Mouse (Mus musculus) embryonic facial prominence, embryonic 11.5 days (tissue): ENCODE results near the gene Wdsub1. TPM values are rescaled to one million over a fixed set of nuclear protein-coding genes. Genes with fewer than 3 reads are reported as not detected.

Experiments
- ATAC-seq: fragments of 200-750 bp; cut with Nextera tagmentation; replicated peaks from 2 replicates; pipeline ENCODE4 v1.8.0; 2017; ENCODE audit warnings: low read depth; ENCODE audit not compliant: insufficient number of reproducible peaks, low FRiP score, low TSS enrichment
- DNase-seq: peaks from one replicate; pipeline ENCODE4 v3.0.0-alpha.2; 2015; ENCODE audit warnings: low spot score
- H3K27ac ChIP-seq: fragments of 300-500 bp; sonication (generic); replicated peaks from 2 replicates; pipeline ENCODE4 v1.5.1; 2014; ENCODE audit warnings: mild to moderate bottlenecking, low read depth, low read length, control low read depth
- H3K27me3 ChIP-seq: fragments of 300-500 bp; sonication (generic); 2 replicates; pipeline ENCODE4 v1.6.1; 2014; ENCODE audit warnings: mild to moderate bottlenecking, low read length, moderate library complexity, mixed read lengths; ENCODE audit not compliant: control insufficient read depth, insufficient read depth
- H3K36me3 ChIP-seq: fragments of 300-500 bp; sonication (generic); replicated peaks from 2 replicates; pipeline ENCODE4 v1.6.1; 2014; ENCODE audit warnings: low read depth, mild to moderate bottlenecking, low read length, moderate library complexity, mixed read lengths; ENCODE audit not compliant: control insufficient read depth, insufficient read depth
- H3K4me1 ChIP-seq: fragments of 300-500 bp; sonication (generic); 2 replicates; pipeline ENCODE4 v1.6.1; 2014; ENCODE audit warnings: low read length, mixed read lengths; ENCODE audit not compliant: control insufficient read depth, insufficient read depth
- H3K4me2 ChIP-seq: fragments of 300-500 bp; sonication (generic); 2 replicates; pipeline ENCODE4 v1.6.1; 2014; ENCODE audit warnings: low read depth, mild to moderate bottlenecking, control low read depth, low read length, moderate library complexity
- H3K4me3 ChIP-seq: fragments of 300-500 bp; sonication (generic); 2 replicates; pipeline ENCODE4 v1.5.1; 2014; ENCODE audit warnings: low read depth, low read length, control low read depth
- H3K9ac ChIP-seq: fragments of 300-500 bp; sonication (generic); replicated peaks from 2 replicates; pipeline ENCODE4 v1.6.1; 2014; ENCODE audit warnings: mild to moderate bottlenecking, control low read depth, low read length
- H3K9me3 ChIP-seq: fragments of 300-500 bp; sonication (generic); replicated peaks from 2 replicates; pipeline ENCODE4 v1.6.1; 2016; ENCODE audit warnings: mild to moderate bottlenecking, low read length, inconsistent platforms, mixed read lengths; ENCODE audit not compliant: control insufficient read depth
- WGBS: fragments of 180-500 bp; shearing (Covaris S2); extraction: QIAGEN DNeasy Blood & Tissue Kit; methylation state at CpG from one replicate; pipeline ENCODE4 v1.1.7; 2014; 5-methylcytosine and 5-hydroxymethylcytosine counted together
- polyA plus RNA-seq: library from polyadenylated mRNA; unstranded; fragments of >200 nt; fragmentation: Nextera tagmentation; extraction: Ambion mirVana; gene quantifications from 2 replicates; pipeline ENCODE4 v1.2.1, GENCODE M21; 2014

The Wdsub1 gene
- 20.9 and 30.1 TPM in 2 replicates for polyA plus RNA-seq

- no peaks in the 10 kb centered on the region for H3K27me3 ChIP-seq
- ATAC-seq = peak; percentile 94
- no peaks in the 10 kb centered on the region for H3K4me1 ChIP-seq
- H3K36me3 ChIP-seq = no peaks in the 10 kb centered on the region
- peak; percentile 94 for DNase-seq
- H3K9me3 ChIP-seq = no peaks in the 10 kb centered on the region
- peak within 1 kb of the TSS; percentile 81 for H3K4me3 ChIP-seq
- H3K4me2 ChIP-seq = peak within 1 kb of the TSS; percentile 50
- no peak within 1 kb of the TSS for H3K27ac ChIP-seq
- WGBS = 5% methylated on average over 56 of the region's 57 CpGs
- peak within 1 kb of the TSS; percentile 72 for H3K9ac ChIP-seq
Measured at GRCm38 (mm10) chr2:59881831-59882741, at the start of gene Wdsub1. TSS of gene Wdsub1 (minus strand) at chr2:59882591.

- H3K4me2 ChIP-seq = no peak overlapping the region
- no peak overlapping the region for H3K4me3 ChIP-seq
- ATAC-seq (no peak), DNase-seq (no peak)
- no peak overlapping the region for H3K27ac ChIP-seq
- 84% methylated on average over 11 of the region's 11 CpGs for WGBS
- no peak overlapping the region for H3K9ac ChIP-seq
- H3K36me3 ChIP-seq = peaks cover 10% of the 10 kb centered on the region
- H3K4me1 ChIP-seq = no peaks in the 10 kb centered on the region
- no peaks in the 10 kb centered on the region for H3K27me3 ChIP-seq
- no peaks in the 10 kb centered on the region for H3K9me3 ChIP-seq
Measured at GRCm38 (mm10) chr2:59913610-59914009, 31.2 kb upstream of the Wdsub1 start.

GRCm38 (mm10) chr2:59908048-59908447 lies 25.7 kb upstream of the Wdsub1 start:
- Histone ChIP-seq H3K4me1 (no peaks in the 10 kb centered on the region), H3K27ac (no peak overlapping the region), H3K4me3 (no peak overlapping the region), H3K36me3 (peaks cover 5% of the 10 kb centered on the region), H3K9me3 (no peaks in the 10 kb centered on the region), H3K9ac (no peak overlapping the region), H3K4me2 (no peak overlapping the region), H3K27me3 (no peaks in the 10 kb centered on the region)
- no peak for ATAC-seq
- WGBS = 94% methylated on average over 9 of the region's 9 CpGs
- no peak for DNase-seq

GRCm38 (mm10) chr2:59904007-59904406 lies 21.6 kb upstream of the Wdsub1 start:
- Histone ChIP-seq H3K4me3 (no peak overlapping the region), H3K36me3 (peaks cover 2% of the 10 kb centered on the region), H3K4me2 (no peak overlapping the region), H3K9me3 (no peaks in the 10 kb centered on the region), H3K9ac (no peak overlapping the region), H3K27ac (no peak overlapping the region), H3K27me3 (no peaks in the 10 kb centered on the region), H3K4me1 (no peaks in the 10 kb centered on the region)
- DNase-seq = no peak
- no peak for ATAC-seq
- WGBS = 84% methylated on average over 7 of the region's 7 CpGs

- H3K4me3 ChIP-seq = no peak overlapping the region
- no peaks in the 10 kb centered on the region for H3K27me3 ChIP-seq
- no peak overlapping the region for H3K4me2 ChIP-seq
- ATAC-seq = no peak
- WGBS = 83% methylated on average over 4 of the region's 4 CpGs
- no peak overlapping the region for H3K27ac ChIP-seq
- no peaks in the 10 kb centered on the region for H3K9me3 ChIP-seq
- no peak for DNase-seq
- H3K9ac ChIP-seq = no peak overlapping the region
- no peaks in the 10 kb centered on the region for H3K4me1 ChIP-seq
- no peaks in the 10 kb centered on the region; the same call in none of the 2 replicates for H3K36me3 ChIP-seq
Measured at GRCm38 (mm10) chr2:59898666-59899065, 16.3 kb upstream of the Wdsub1 start.

GRCm38 (mm10) chr2:59898105-59898504 lies 15.7 kb upstream of the Wdsub1 start:
- Histone ChIP-seq H3K4me3 (no peak overlapping the region), H3K36me3 (no peaks in the 10 kb centered on the region; the same call in none of the 2 replicates), H3K4me1 (no peaks in the 10 kb centered on the region), H3K9ac (no peak overlapping the region), H3K4me2 (no peak overlapping the region), H3K27me3 (no peaks in the 10 kb centered on the region), H3K9me3 (no peaks in the 10 kb centered on the region), H3K27ac (no peak overlapping the region)
- ATAC-seq (no peak), DNase-seq (no peak)
- WGBS = 93% methylated on average over 5 of the region's 7 CpGs

- WGBS = 70% methylated on average over 8 of the region's 8 CpGs
- Histone ChIP-seq H3K36me3 (no peaks in the 10 kb centered on the region; the same call in none of the 2 replicates), H3K4me1 (no peaks in the 10 kb centered on the region), H3K4me2 (no peak overlapping the region), H3K27ac (no peak overlapping the region), H3K9me3 (no peaks in the 10 kb centered on the region), H3K9ac (no peak overlapping the region), H3K27me3 (no peaks in the 10 kb centered on the region), H3K4me3 (no peak overlapping the region)
- no peak; the same call in 1 of the 2 replicates for ATAC-seq
- DNase-seq = peak; percentile 23
Measured at GRCm38 (mm10) chr2:59896837-59897236, 14.4 kb upstream of the Wdsub1 start.

GRCm38 (mm10) chr2:59896400-59896799 lies 14.0 kb upstream of the Wdsub1 start:
- no peak for DNase-seq
- Histone ChIP-seq H3K36me3 (no peaks in the 10 kb centered on the region; the same call in none of the 2 replicates), H3K27ac (no peak overlapping the region), H3K4me1 (no peaks in the 10 kb centered on the region), H3K27me3 (no peaks in the 10 kb centered on the region), H3K4me2 (no peak overlapping the region), H3K9ac (no peak overlapping the region), H3K9me3 (no peaks in the 10 kb centered on the region), H3K4me3 (no peak overlapping the region)
- no peak for ATAC-seq
- WGBS = 81% methylated on average over 7 of the region's 7 CpGs
